Mouse (Mus musculus) frontal cortex, postnatal 25 days (tissue): ENCODE results near the gene Ccr7.

Experiments
- DNase-seq, 2 experiments: peaks; one replicate each; pipeline ENCODE4 v3.0.0; 2022; ENCODE audit warnings: low spot score in 2 of 2

The Ccr7 gene

GRCm38 (mm10) chr11:99137385-99137784 is 17.5 kb downstream of the Ccr7 start:
- DNase-seq = no peak

DNA sequence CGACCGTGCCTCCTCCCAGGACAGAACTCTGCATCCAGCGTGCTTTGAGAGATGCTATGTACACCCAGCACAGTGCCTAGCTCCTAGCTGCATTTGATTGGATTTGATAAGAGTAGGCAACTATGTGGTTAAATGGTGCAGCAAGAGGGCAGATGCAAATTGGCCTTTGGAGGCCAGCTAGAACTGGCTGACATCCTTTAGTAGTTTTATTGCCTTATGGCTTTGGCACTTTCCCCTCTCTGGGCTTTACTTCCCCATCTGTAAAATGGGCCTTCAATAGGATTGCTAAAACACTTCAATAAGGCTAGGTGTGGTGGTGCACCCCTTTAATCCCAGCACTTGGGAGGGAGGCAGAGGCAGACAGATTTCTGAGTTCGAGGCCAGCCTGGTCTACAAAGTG is 17.9 kb downstream of the Ccr7 start:
- DNase-seq = no peak

DNA sequence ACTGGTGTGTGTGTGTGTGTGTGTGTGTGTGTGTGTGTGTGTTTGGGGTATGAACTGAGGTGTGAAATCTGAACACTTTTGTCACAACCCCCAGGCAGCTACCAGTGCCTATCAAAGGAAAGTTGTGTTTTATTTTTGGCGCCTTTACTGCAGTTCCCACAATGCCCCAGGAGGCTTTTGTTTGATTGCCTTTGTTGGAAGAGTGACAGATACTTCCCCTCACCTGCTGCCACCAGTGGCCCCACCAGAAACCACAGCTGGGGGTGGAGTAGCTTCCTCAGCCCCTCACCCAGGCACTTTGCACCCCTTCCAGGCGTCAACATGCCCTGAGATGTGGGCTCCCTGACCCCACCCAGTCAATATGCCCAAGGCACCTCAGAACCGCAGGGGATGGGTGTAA is 18.5 kb downstream of the Ccr7 start:
- no peak for DNase-seq

- no peak for DNase-seq
Measured at GRCm38 (mm10) chr11:99135047-99135440, 19.8 kb downstream of the Ccr7 start.

DNA sequence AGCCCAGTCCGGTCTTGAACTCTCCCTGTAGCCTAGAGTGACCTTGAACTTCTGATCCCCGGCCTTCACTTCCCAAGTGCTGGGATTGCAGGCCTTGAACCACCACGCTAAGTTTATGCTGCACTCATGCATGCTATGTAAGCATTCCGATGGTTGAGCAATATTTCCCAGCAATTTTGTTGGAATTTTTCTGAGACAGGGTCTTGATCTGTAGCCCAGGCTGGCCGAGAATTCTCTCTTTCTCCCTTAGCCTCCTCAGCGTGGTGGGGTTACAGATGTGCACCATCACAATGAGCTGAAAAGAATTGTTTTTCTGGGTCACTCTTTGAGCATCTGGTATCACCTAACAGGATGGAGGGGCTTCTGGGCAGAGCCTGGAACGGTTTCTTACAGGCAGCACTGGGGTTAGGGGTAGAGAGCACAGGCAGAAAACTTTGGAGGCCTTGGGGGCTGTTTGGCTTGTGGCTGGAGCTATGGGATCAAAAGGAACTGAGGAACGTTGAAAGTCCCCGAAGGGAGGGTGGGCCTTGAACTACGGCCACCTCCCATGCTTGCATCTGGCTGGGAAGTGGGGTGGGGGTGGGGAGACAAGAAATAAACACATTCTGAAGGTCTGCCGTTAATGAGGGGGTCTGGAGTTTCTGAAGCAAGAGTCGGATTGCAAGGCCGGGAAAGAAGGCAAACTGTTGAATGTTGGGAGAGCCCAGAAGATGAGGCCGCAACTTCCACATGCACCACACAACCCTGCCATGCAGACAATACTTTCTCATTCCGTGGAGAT is 20.4 kb downstream of the Ccr7 start:
- no peak for DNase-seq

DNA sequence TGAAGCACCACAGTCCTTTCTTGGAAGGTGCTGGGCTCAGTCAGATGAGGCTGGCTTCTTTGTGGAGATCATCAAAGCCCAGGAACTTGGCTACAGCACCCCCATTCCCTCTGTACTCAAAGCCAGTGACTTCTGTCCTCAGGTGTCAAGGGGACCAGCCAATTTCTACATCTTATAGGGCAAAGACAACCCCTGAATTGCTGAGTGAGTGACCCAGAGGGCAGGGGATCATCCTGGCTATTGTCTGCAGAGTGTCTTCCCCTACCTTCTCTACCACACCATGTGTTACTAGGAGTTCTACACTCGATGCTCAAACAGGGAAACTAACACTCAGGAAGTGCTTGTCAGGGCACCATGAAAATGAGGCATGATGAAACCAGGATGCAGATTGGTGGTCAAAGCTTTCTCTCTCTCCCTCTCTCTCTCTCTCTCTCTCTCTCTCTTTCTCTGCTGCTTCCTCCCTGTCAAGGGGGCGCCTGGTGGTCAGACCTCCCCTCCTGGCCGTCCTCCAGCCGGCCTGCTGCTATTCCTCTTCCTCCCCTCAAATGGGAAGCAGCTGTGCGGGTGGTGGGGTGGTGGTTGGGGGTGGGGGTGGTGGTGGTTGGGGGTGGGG is 21.5 kb downstream of the Ccr7 start:
- DNase-seq = no peak

- no peak for DNase-seq
Measured at GRCm38 (mm10) chr11:99132091-99132730, 22.7 kb downstream of the Ccr7 start.

DNA sequence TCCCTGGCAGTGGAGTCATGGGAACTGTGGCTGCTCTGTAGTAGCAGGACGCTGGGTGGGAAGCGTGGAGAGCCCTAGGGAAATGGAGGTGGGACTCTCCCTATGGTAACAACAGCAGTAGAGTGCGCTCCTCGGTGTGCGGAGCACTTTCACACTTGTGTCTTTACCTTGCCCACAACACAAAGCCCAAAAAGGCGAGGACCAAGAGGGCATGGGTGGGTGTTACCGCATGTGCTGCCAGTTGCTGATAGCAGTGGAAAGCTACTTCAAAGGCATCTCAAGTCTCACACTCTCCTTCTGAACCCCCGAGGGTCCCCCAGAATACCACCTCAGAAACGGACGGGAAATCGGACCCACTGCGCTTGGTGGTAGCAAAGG is 23.4 kb downstream of the Ccr7 start:
- no peak for DNase-seq

DNA sequence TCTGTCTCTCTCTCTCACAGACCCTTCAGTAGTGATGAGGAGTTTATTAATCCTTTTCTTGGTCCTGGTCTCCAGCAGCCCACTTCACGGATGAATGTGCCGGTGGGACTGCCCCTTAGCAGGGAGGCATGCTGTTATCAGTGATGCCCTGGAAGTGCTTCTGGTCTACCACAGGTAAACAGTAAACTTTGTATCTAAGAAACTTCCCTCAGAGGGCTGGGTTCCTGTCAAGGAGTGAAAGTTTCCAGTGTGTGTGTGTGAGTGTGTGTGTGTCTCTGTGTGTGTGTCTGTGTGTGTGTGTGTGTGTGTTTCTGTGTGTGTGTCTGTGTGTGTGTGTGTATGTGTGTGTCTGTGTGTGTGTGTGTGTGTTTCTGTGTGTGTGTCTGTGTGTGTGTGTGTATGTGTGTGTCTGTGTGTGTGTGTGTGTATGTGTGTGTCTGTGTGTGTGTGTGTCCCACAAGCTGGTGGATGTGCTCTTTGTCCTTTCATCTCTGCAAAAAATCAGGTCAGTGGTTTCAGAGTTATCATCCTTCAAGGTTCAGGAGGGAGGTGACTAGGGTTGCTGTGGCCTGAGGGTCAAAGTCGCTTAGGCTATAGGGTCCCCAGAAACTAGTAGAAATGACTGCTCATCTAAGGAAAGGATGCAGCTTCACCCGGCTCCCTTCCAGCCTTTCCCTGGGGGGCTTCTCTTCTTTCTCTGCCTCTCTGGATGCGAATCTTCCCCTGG is 24.0 kb downstream of the Ccr7 start:
- no peak for DNase-seq

- DNase-seq = no peak
Measured at GRCm38 (mm10) chr11:99129287-99129686, 25.6 kb downstream of the Ccr7 start.

GRCm38 (mm10) chr11:99127785-99128682 is 26.8 kb downstream of the Ccr7 start:
- no peak for DNase-seq

GRCm38 (mm10) chr11:99126482-99127253 is 28.2 kb downstream of the Ccr7 start:
- DNase-seq = no peak

GRCm38 (mm10) chr11:99124635-99125029 is 30.2 kb downstream of the Ccr7 start:
- no peak for DNase-seq

- DNase-seq = peak in 1 of 2 experiments; percentile 44
Measured at GRCm38 (mm10) chr11:99123977-99124634, 30.8 kb downstream of the Ccr7 start.

DNA sequence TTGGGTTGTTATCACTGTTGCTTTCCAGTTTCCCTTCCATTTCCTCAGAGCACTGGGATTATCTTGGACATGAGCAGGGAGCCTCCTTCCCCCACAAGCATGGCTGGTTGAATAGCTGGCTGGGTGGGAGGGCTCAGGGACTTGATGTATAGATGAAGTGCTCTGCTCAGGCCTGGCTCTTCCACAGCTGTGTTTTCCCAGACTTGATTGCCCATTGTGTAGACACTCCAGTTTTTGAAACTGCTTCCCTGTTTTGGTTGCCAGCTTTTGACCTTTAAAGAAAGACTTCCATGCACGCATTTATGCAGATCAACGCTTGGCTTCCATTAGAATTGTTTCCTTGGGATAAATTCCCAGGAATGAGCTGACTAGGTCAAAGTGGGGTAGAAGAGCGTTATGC is 32.2 kb downstream of the Ccr7 start:
- no peak for DNase-seq

GRCm38 (mm10) chr11:99121218-99121631 is 33.7 kb downstream of the Ccr7 start:
- DNase-seq = peak in 1 of 2 experiments; percentile 31

- DNase-seq = no peak
Measured at GRCm38 (mm10) chr11:99120524-99121217, 34.2 kb downstream of the Ccr7 start.

- no peak for DNase-seq
Measured at GRCm38 (mm10) chr11:99118963-99119362, 35.9 kb downstream of the Ccr7 start.

DNA sequence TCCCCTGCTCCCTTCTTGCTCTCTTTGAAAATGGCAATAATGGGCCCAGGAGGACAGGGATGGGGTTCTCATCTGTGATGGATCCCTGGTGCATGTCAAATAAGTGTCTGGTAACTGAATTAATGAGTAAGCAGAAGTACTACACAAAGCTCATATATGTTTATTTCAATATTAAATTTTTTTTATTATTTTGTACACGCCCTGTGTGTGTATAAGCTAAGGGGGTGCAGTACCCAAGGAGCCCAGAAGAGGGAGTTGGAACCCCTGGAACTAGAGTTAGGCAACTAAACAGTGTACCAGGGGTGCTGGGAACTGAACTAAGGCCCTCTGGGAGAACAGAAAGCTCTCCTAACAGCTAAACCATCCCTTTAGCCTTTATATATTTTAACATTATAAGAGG is 36.5 kb downstream of the Ccr7 start:
- no peak for DNase-seq
